Mouse (Mus musculus): Measurements from ENCODE around the gene Swap70.

DNA sequence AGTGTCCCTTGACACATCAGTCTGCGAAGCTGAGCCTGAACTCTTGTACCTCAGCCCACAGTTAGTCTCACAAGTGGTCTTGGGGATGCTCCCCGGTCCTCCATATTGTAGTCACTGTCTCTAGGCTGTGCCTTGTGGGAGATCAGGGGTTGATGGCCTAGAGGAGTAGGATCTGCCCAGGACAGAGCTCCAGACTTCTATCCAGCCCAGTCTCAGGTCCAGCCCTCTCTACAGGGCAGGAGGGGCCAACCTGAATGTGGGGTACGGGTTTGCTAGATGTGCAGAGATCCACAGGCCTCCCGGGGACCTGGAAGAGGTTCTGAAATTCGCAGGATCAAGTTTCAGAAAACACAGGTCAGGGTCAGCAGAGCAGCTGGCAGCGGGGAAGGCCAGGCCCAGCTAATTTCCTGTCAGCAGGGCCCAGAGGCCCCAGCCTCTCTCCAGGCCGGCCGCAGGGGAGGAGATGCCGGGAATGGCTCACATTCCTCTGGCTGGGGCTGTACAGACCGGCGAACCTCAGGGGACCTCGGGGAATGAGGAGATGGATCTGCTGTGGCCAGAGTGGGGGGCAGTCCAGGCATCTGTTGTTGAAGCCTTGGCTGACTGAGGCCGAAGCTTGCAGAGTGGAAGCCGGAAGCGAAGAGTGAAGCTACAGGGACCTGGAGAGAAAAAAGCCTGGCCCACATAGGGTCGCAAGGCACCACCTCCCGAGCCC lies 75.5 kb downstream of the Swap70 start:
- TF ChIP-seq CTCF (IDR thresholded peaks at IDR 0.05; ENCODE audit: insufficient read depth, low read length) (no peak), POLR2A (IDR thresholded peaks at IDR 0.05; ENCODE audit: borderline replicate concordance, extremely low read depth, low read depth, low read length) (no peak)
